Mouse (Mus musculus): ENCODE measurements around the gene Olfr112. TPM values are rescaled to one million over a fixed set of nuclear protein-coding genes. Genes with fewer than 3 reads are reported as not detected.
"Not testable (repeated sequence)": the region's sequence is repeated elsewhere in the genome, so short reads cannot be mapped to it uniquely, and the experiment has no call there.

Olfr112 gene
- total RNA-seq (2014; fragmentation: Nextera tagmentation) (not detected in 2 replicates), total RNA-seq (2017) (not detected in 2 replicates)

DNA sequence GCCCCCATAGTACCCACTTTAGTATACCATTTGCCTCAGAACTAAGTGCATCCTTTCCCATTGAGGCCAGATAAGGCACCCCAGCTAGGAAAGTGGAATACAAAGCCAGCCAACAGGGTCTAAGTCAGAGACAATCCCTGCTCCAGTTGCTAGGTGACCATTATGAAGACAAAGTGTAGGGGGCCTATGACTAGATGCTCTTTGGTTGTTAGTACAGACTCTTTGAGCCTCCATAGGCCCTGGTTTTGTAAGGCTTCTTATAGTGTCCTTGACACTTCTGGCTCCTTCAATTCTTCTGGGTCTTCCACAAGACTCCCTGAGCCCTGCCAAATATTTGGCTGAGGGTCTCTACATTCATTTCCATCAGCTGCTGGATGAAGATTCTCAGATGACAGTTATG, at the start of gene Olfr112:
Gene Olfr112 (minus strand): TSS at position 101 of the 400 bp plus-strand sequence.
- ATAC-seq (replicated peaks; ENCODE audit: low FRiP score, low TSS enrichment, poor library complexity, severe bottlenecking) = no peak

DNA sequence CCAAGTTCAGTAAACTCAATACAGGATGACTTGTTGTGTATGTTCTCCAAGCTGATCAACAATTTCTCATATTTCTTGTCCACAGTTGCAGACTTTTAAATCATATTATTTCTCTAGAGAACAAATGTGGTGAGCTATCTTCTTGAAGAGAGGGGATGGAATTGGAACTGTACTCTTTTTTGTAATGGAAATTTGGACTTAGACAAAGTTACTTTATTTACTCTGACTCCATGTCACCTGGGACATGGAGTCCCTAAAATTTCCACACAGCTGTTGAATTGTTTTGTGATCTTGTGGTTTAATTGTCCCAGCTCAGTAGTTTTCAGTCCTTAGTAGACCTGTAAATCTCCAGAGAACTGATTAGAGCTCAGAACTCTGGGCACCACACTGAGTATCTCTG, 23.4 kb upstream of the Olfr112 start, which contains the start of gene Olfr114:
Gene Olfr114 (minus strand): TSS at position 101 of the 400 bp plus-strand sequence.
- no peak for ATAC-seq (replicated peaks; ENCODE audit: low FRiP score, low TSS enrichment, poor library complexity, severe bottlenecking)

- ATAC-seq (replicated peaks; ENCODE audit: low FRiP score, low TSS enrichment, poor library complexity, severe bottlenecking) = no peak
These were observed 8.3 kb upstream of the Olfr112 start, which contains the start of gene Olfr113 for GRCm38 (mm10) chr17:37577563-37577962. Gene Olfr113, minus strand, starts transcription at chr17:37577663.

DNA sequence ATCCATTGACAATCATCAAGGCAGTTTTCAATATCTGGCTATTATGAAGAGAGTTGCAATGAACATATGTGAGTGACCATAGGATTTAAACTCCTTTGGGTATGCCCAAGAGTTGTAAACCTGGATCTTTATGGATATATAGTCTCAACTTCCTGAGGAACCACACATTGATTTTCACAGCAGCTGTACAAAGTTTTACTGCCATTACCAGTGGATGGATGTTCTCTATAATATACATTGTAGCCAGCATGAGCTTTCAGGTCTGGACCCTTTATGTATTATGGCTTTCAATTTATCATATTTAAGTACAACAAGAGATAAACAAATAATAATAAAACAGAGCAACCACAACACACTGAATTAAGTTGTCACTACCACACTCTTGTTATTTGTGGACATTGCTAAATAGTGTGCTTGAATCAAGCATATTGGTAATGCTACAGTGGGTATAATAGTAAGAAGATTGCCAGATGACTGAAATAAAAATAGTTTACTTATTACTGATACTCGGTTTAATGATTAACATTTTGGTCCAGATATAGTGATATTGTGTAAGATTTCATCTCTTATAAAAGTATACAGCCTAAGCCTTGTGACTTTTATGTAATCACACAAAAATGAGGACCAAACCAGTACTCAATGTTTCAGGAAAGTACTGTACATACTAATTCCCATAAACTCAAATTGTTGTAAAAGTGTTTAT, 10.2 kb downstream of the Olfr112 start:
- ATAC-seq (replicated peaks; ENCODE audit: low FRiP score, low TSS enrichment, poor library complexity, severe bottlenecking) = no peak

DNA sequence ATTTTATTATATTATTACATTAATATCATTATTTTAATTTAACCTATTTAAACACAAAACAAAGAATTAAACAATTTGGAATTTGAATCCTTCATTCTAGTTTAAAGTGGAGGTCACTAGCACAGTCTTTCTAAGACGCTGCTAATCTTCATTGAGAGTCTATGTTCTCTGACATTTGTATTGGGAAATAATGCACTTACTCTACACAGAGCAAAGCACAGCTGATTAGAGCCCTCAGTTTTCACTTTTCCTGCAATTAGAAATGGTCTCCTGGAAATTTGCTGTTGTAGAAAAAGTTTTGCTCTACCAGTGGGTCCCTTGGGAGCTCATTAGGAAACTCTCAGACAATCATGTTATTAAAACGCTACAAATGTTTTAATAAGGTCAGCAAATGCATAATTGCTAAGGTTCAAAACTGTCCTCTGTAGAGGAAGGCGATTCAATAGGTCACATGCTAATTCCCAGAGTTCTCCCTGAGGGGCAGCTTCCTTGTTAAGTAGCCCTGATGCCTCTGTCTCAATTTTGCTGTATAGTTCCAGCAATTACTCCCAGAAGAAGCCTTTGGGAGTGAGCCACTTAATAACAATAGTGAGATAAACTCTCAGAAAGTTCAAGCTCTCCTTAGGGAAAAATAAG, 25.3 kb downstream of the Olfr112 start:
- ATAC-seq (replicated peaks; ENCODE audit: low FRiP score, low TSS enrichment, poor library complexity, severe bottlenecking) = no peak

DNA sequence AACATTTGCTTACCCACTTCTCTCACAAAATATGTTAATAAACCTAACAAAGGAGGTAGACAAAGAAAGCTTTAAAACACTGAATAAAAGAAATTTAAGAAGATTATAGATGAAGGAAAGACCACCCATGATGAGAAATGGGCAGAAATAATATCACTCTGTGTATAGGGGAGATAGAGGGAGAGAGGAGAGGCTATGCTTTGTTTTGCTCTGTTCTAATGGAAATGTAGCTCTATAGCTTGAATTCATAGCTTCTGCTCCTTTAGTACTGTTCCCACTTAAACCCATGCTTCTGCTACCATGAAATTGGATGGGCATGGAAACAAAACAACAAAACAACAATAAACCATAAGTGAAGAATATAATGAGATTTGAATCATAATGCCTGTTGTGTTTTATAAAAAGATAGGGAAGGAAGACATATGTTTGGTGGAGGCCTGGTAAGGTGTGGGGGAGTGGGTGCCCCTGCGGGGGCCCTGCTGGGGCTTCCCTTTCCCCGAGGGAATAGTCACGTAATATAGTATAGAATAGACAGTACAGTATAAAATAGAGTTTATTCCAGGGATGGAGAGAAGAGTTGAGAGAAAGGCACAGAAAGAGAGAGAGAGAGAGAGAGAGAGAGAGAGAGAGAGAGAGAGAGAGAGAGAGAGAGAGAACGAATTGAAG, 27.7 kb downstream of the Olfr112 start:
- ATAC-seq (replicated peaks; ENCODE audit: low FRiP score, low TSS enrichment, poor library complexity, severe bottlenecking) = no peak

- ATAC-seq (replicated peaks; ENCODE audit: low FRiP score, low TSS enrichment, poor library complexity, severe bottlenecking) = not testable (repeated sequence)
These were observed 30.8 kb downstream of the Olfr112 start for GRCm38 (mm10) chr17:37538416-37538815.

- no peak for ATAC-seq (replicated peaks; ENCODE audit: low FRiP score, low TSS enrichment, poor library complexity, severe bottlenecking)
These were observed 34.1 kb downstream of the Olfr112 start for GRCm38 (mm10) chr17:37535173-37535572.

DNA sequence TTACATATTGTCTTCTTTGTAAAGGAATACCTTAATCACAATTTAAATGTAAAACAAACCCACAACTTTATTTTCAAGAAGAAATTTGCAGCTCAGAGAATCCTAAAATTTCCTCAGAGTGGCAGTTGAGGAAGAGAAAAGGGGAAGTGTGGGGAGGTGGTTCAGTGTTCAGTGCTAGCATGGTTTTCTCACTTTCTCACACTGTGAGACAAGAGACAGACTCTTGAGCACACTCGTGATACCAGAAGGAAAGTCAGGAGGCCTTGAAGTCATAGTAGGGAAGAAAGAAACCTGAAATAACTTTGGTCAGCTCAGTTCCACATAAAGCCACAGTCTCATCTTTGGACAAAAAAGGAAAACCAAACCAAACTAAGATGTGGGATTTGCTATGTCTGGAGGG, 43.8 kb downstream of the Olfr112 start:
- ATAC-seq (replicated peaks; ENCODE audit: low FRiP score, low TSS enrichment, poor library complexity, severe bottlenecking) = not testable (repeated sequence)

DNA sequence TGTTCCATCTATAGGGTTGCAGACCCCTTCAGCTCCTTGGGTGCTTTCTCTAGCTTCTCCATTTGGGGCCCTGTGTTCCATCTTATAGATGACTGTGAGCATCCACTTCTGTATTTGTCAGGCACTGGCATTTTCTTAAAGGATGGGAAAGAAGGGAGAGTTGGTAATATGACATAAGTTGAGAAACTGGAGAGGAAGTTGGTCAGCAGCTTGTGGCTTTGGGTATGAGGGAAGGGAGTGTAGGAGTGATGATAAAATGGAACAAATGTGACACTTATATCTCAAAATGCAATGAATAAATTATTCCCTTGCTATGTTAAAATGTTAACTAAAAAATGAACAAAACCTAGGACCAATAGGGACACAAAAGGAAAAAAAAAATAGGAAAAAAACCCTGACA, 44.6 kb downstream of the Olfr112 start:
- not testable (repeated sequence) for ATAC-seq (replicated peaks; ENCODE audit: low FRiP score, low TSS enrichment, poor library complexity, severe bottlenecking)

Other genes with a start within 250 kb of the Olfr112 start
- gene Olfr103, start 229.8 kb downstream of the Olfr112 start, total RNA-seq (2014; fragmentation: Nextera tagmentation) = not detected in 2 replicates
- gene Olfr103, start 229.8 kb downstream of the Olfr112 start, total RNA-seq (2017) = not detected in 2 replicates
- gene Olfr104-ps, start 209.9 kb downstream of the Olfr112 start, total RNA-seq (2014; fragmentation: Nextera tagmentation) = not detected in 2 replicates
- gene Olfr104-ps, start 209.9 kb downstream of the Olfr112 start, total RNA-seq (2017) = not detected in 2 replicates
- gene Olfr105-ps, start 190.4 kb downstream of the Olfr112 start, total RNA-seq (2014; fragmentation: Nextera tagmentation) = not detected in 2 replicates
- not detected in 2 replicates for gene Olfr105-ps, start 190.4 kb downstream of the Olfr112 start, total RNA-seq (2017)
- not detected in 2 replicates for gene Olfr106-ps, start 179.1 kb downstream of the Olfr112 start, total RNA-seq (2014; fragmentation: Nextera tagmentation)
- not detected in 2 replicates for gene Olfr106-ps, start 179.1 kb downstream of the Olfr112 start, total RNA-seq (2017)
- gene Olfr107, start 170.2 kb downstream of the Olfr112 start, total RNA-seq (2014; fragmentation: Nextera tagmentation) = not detected in 2 replicates
- not detected in 2 replicates for gene Olfr107, start 170.2 kb downstream of the Olfr112 start, total RNA-seq (2017)
- not detected in 2 replicates for gene Olfr108, start 124.0 kb downstream of the Olfr112 start, total RNA-seq (2014; fragmentation: Nextera tagmentation)
- gene Olfr108, start 124.0 kb downstream of the Olfr112 start, total RNA-seq (2017) = not detected in 2 replicates
- not detected in 2 replicates for gene Olfr109, start 110.5 kb downstream of the Olfr112 start, total RNA-seq (2014; fragmentation: Nextera tagmentation)
- gene Olfr109, start 110.5 kb downstream of the Olfr112 start, total RNA-seq (2017) = not detected in 2 replicates
- not detected in 2 replicates for gene H2-M2, start 85.9 kb downstream of the Olfr112 start, total RNA-seq (2014; fragmentation: Nextera tagmentation)
- not detected in 2 replicates for gene H2-M2, start 85.9 kb downstream of the Olfr112 start, total RNA-seq (2017)
- gene Olfr110, start 77.0 kb downstream of the Olfr112 start, total RNA-seq (2014; fragmentation: Nextera tagmentation) = not detected in 2 replicates
- gene Olfr110, start 77.0 kb downstream of the Olfr112 start, total RNA-seq (2017) = not detected in 2 replicates
- gene Olfr111, start 61.4 kb downstream of the Olfr112 start, total RNA-seq (2014; fragmentation: Nextera tagmentation) = not detected in 2 replicates
- gene Olfr111, start 61.4 kb downstream of the Olfr112 start, total RNA-seq (2017) = not detected in 2 replicates
- not detected in 2 replicates for gene Olfr113, start 8.2 kb upstream of the Olfr112 start, total RNA-seq (2014; fragmentation: Nextera tagmentation)
- gene Olfr113, start 8.2 kb upstream of the Olfr112 start, total RNA-seq (2017) = not detected in 2 replicates
- gene Olfr114, start 23.3 kb upstream of the Olfr112 start, total RNA-seq (2014; fragmentation: Nextera tagmentation) = not detected in 2 replicates
- not detected in 2 replicates for gene Olfr114, start 23.3 kb upstream of the Olfr112 start, total RNA-seq (2017)
- not detected in 2 replicates for gene Olfr115, start 57.7 kb upstream of the Olfr112 start, total RNA-seq (2014; fragmentation: Nextera tagmentation)
- not detected in 2 replicates for gene Olfr115, start 57.7 kb upstream of the Olfr112 start, total RNA-seq (2017)
- not detected in 2 replicates for gene Olfr116, start 57.7 kb upstream of the Olfr112 start, total RNA-seq (2014; fragmentation: Nextera tagmentation)
- not detected in 2 replicates for gene Olfr116, start 57.7 kb upstream of the Olfr112 start, total RNA-seq (2017)
- not detected in 2 replicates for gene Olfr117, start 94.3 kb upstream of the Olfr112 start, total RNA-seq (2014; fragmentation: Nextera tagmentation)
- not detected in 2 replicates for gene Olfr117, start 94.3 kb upstream of the Olfr112 start, total RNA-seq (2017)
- gene Olfr118, start 97.5 kb upstream of the Olfr112 start, total RNA-seq (2014; fragmentation: Nextera tagmentation) = not detected in 2 replicates
- not detected in 2 replicates for gene Olfr118, start 97.5 kb upstream of the Olfr112 start, total RNA-seq (2017)
- gene Olfr119, start 127.1 kb upstream of the Olfr112 start, total RNA-seq (2014; fragmentation: Nextera tagmentation) = not detected in 2 replicates
- not detected in 2 replicates for gene Olfr119, start 127.1 kb upstream of the Olfr112 start, total RNA-seq (2017)
- not detected in 2 replicates for gene Olfr120, start 152.4 kb upstream of the Olfr112 start, total RNA-seq (2014; fragmentation: Nextera tagmentation)
- gene Olfr120, start 152.4 kb upstream of the Olfr112 start, total RNA-seq (2017) = not detected in 2 replicates
- not detected in 2 replicates for gene Olfr121, start 179.4 kb upstream of the Olfr112 start, total RNA-seq (2014; fragmentation: Nextera tagmentation)
- not detected in 2 replicates for gene Olfr121, start 179.4 kb upstream of the Olfr112 start, total RNA-seq (2017)
- gene Olfr122, start 199.2 kb upstream of the Olfr112 start, total RNA-seq (2014; fragmentation: Nextera tagmentation) = not detected in 2 replicates
- gene Olfr122, start 199.2 kb upstream of the Olfr112 start, total RNA-seq (2017) = not detected in 2 replicates
- not detected in 2 replicates for gene Olfr123, start 224.1 kb upstream of the Olfr112 start, total RNA-seq (2014; fragmentation: Nextera tagmentation)
- not detected in 2 replicates for gene Olfr123, start 224.1 kb upstream of the Olfr112 start, total RNA-seq (2017)
- gene Olfr124, start 230.4 kb upstream of the Olfr112 start, total RNA-seq (2014; fragmentation: Nextera tagmentation) = not detected in 2 replicates
- gene Olfr124, start 230.4 kb upstream of the Olfr112 start, total RNA-seq (2017) = not detected in 2 replicates

All from megakaryocyte-erythroid progenitor cell, adult 5-6 weeks (primary cell).